Comparison of ENCODE assay signal across 28 mouse cellular contexts in the genomic region with DNA sequence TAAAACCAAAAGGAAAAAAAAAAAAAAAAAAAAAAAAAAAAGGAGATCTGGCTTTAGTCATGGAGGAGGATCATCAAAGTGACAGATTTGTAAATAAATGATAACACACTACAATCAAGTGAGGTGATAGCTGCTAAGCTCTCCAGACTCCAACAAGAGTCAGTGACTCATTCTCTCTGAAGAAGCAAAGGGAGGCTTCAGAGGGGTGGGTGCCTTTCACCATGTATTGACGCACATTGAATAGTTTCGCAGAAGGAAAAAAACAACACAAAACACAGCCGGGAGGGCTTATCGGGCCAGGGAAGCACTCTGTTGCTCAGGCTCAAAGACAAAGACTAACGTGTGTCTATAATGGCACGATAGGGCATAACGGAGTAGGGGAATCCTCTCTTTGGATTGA. TPM values are rescaled to one million over a fixed set of nuclear protein-coding genes. Genes with fewer than 3 reads are reported as not detected.
A peak's percentile ranks its signal among the peaks of the same experiment; 100 is the strongest.
DNase-seq lines count a peak whose midpoint lies in the region; ATAC-seq and TF ChIP-seq lines count a peak whose summit lies in the region.
"Had no signal": no experiment of that assay in that cellular context is flagged by ENCODE, and none has a peak within 500 bp of the region (broad histone marks: within the 10 kb centered on the region; RNA-seq: fewer than 3 reads in every experiment).

No protein-coding gene starts in this region.

- TF ChIP-seq RAD21 in MEL (IDR thresholded peaks at IDR 0.05; ENCODE audit: low read depth, low read length): no peak

- TF ChIP-seq CTCF in heart, postnatal 0 days (IDR thresholded peaks at IDR 0.05; ENCODE audit: low read depth): no peak
- TF ChIP-seq CTCF in MEL (IDR thresholded peaks at IDR 0.05 in 2 of 3, conservative IDR thresholded peaks at IDR 0.05 in 1 of 3; ENCODE audit: control insufficient read depth in 1 of 3, insufficient read depth in 1 of 3, low read depth in 2 of 3, low read length in 3 of 3, poor library complexity in 1 of 3, severe bottlenecking in 1 of 3): no peak

- no peak for TF ChIP-seq POLR2A in MEL (IDR thresholded peaks at IDR 0.05; ENCODE audit: control insufficient read depth in 1 of 2, insufficient read depth in 1 of 2, low read depth in 1 of 2, low read length in 2 of 2, poor library complexity in 1 of 2)

- no peak for ATAC-seq in heart, postnatal 0 days (ENCODE audit: insufficient read depth, low read depth)
- ATAC-seq: CD4-positive, CD25-positive, alpha-beta regulatory T cell, adult 4 months; forebrain, embryonic 15.5 days; hindbrain, embryonic 16.5 days; intestine, embryonic 15.5 days had no signal

- H3K27ac ChIP-seq in heart, postnatal 0 days (ENCODE audit: low read depth): no peak overlapping the region
- no peak overlapping the region for H3K27ac ChIP-seq in ES-E14 (ENCODE audit: insufficient read depth, low read depth, low read length, poor library complexity, severe bottlenecking)
- H3K27ac ChIP-seq in MEL (ENCODE audit: control insufficient read depth, low read depth, low read length): no peak overlapping the region
- H3K27ac ChIP-seq: embryonic facial prominence, embryonic 10.5 days; embryonic facial prominence, embryonic 13.5 days; forebrain, embryonic 12.5 days; forebrain, embryonic 15.5 days; heart, adult 2 months; heart, embryonic 13.5 days; hindbrain, embryonic 10.5 days; hindbrain, embryonic 13.5 days; intestine, embryonic 15.5 days had no signal

- H3K79me2 ChIP-seq in MEL (ENCODE audit: control insufficient read depth, insufficient read depth, low read length, poor library complexity): no peaks in the 10 kb centered on the region

- no peaks in the 10 kb centered on the region for H3K36me3 ChIP-seq in heart, postnatal 0 days (replicated peaks; ENCODE audit: control insufficient read depth, insufficient read depth, low read length)
- H3K36me3 ChIP-seq in ES-E14 (ENCODE audit: control insufficient read depth, insufficient read depth, low read length, poor library complexity, severe bottlenecking): no peaks in the 10 kb centered on the region
- H3K36me3 ChIP-seq in MEL (ENCODE audit: control insufficient read depth in 1 of 2, insufficient read depth in 2 of 2, low read length in 2 of 2): no peaks in the 10 kb centered on the region
- H3K36me3 ChIP-seq: embryonic facial prominence, embryonic 10.5 days; embryonic facial prominence, embryonic 13.5 days; forebrain, embryonic 12.5 days; forebrain, embryonic 15.5 days; heart, embryonic 13.5 days; hindbrain, embryonic 10.5 days; hindbrain, embryonic 13.5 days; intestine, embryonic 15.5 days had no signal

- H3K9ac ChIP-seq in heart, postnatal 0 days (replicated peaks; ENCODE audit: low read depth, low read length): no peak overlapping the region
- H3K9ac ChIP-seq in ES-E14 (ENCODE audit: insufficient read depth, low read depth, low read length, poor library complexity, severe bottlenecking) (no peak overlapping the region), MEL (ENCODE audit: control insufficient read depth, low read depth, low read length, poor library complexity, severe bottlenecking) (no peak overlapping the region)
- H3K9ac ChIP-seq: embryonic facial prominence, embryonic 13.5 days; forebrain, embryonic 12.5 days; forebrain, embryonic 15.5 days; heart, embryonic 13.5 days; hindbrain, embryonic 13.5 days; intestine, embryonic 15.5 days had no signal

- no peaks in the 10 kb centered on the region for H3K27me3 ChIP-seq in heart, postnatal 0 days (ENCODE audit: control insufficient read depth, insufficient read depth, low read length)
- peaks cover 15 to 30% of the 10 kb centered on the region in 2 experiments for H3K27me3 ChIP-seq in MEL (ENCODE audit: control insufficient read depth in 1 of 2, insufficient read depth in 2 of 2, low read length in 2 of 2)
- H3K27me3 ChIP-seq: embryonic facial prominence, embryonic 13.5 days; forebrain, embryonic 12.5 days; forebrain, embryonic 15.5 days; heart, embryonic 13.5 days; hindbrain, embryonic 13.5 days; intestine, embryonic 15.5 days had no signal

- in situ Hi-C loops in ES-E14 (cut with MboI; ENCODE audit: low sequenced_read_pairs in 2 of 2, unreplicated experiment in 2 of 2): no loop called here

- H3K4me2 ChIP-seq in heart, postnatal 0 days (ENCODE audit: low read depth, low read length): no peak overlapping the region
- H3K4me2 ChIP-seq: embryonic facial prominence, embryonic 13.5 days; forebrain, embryonic 12.5 days; forebrain, embryonic 15.5 days; heart, embryonic 13.5 days; hindbrain, embryonic 13.5 days; intestine, embryonic 15.5 days had no signal

- peak; percentile 13 for DNase-seq in heart, postnatal 0 days (ENCODE audit: low spot score)
- no peak for DNase-seq in heart, adult 8-10 months (ENCODE audit: low spot score)
- DNase-seq in ES-E14 (ENCODE audit: low read depth, low spot score) (no peak), MEL (ENCODE audit: low read depth, low spot score) (no peak)
- no peak for DNase-seq in thymus, postnatal 36 days
- DNase-seq in right cerebral cortex, postnatal 36 days (ENCODE audit: low spot score in 2 of 2): no peak
- DNase-seq: adrenal gland, adult 2 months; adrenal gland, postnatal 14 days; cerebellum, adult 11 months; cerebellum, adult 2 months; cerebellum, postnatal 10 days; cerebellum, postnatal 36 days; embryo, embryonic 11 days; gastrocnemius, postnatal 25 days; heart, adult 2 months; heart, postnatal 36 days had no signal

- H3K4me1 ChIP-seq in heart, postnatal 0 days (ENCODE audit: control insufficient read depth, insufficient read depth): no peaks in the 10 kb centered on the region
- H3K4me1 ChIP-seq in ES-E14 (ENCODE audit: control insufficient read depth in 2 of 2, insufficient read depth in 2 of 2, low read length in 2 of 2, poor library complexity in 1 of 2) (no peaks in the 10 kb centered on the region), MEL (ENCODE audit: control insufficient read depth in 1 of 2, insufficient read depth in 2 of 2, low read length in 2 of 2) (no peaks in the 10 kb centered on the region)
- H3K4me1 ChIP-seq: embryonic facial prominence, embryonic 10.5 days; embryonic facial prominence, embryonic 13.5 days; forebrain, embryonic 12.5 days; forebrain, embryonic 15.5 days; heart, embryonic 13.5 days; hindbrain, embryonic 10.5 days; hindbrain, embryonic 13.5 days had no signal

- no peak for TF ChIP-seq EP300 in heart, postnatal 0 days (IDR thresholded peaks at IDR 0.05; ENCODE audit: low read depth)
- no peak for TF ChIP-seq EP300 in MEL (IDR thresholded peaks at IDR 0.05; ENCODE audit: low read depth in 1 of 2, low read length in 2 of 2)

- no peak overlapping the region for H3K4me3 ChIP-seq in heart, postnatal 0 days (ENCODE audit: low read depth, low read length)
- no peak overlapping the region for H3K4me3 ChIP-seq in ES-E14 (ENCODE audit: insufficient read depth in 1 of 2, low read depth in 1 of 2, low read length in 2 of 2, poor library complexity in 1 of 2, severe bottlenecking in 1 of 2)
- no peak overlapping the region for H3K4me3 ChIP-seq in MEL (ENCODE audit: control insufficient read depth in 1 of 2, insufficient read depth in 1 of 2, low read depth in 2 of 2, low read length in 2 of 2)
- H3K4me3 ChIP-seq: embryonic facial prominence, embryonic 10.5 days; embryonic facial prominence, embryonic 13.5 days; erythroblast, embryonic 14.5 days; forebrain, embryonic 12.5 days; forebrain, embryonic 15.5 days; heart, adult 2 months; heart, embryonic 13.5 days; hindbrain, embryonic 10.5 days; hindbrain, embryonic 13.5 days; intestine, embryonic 15.5 days had no signal

- H3K9me3 ChIP-seq in heart, postnatal 0 days (replicated peaks; ENCODE audit: control insufficient read depth, low read length): no peaks in the 10 kb centered on the region
- no peaks in the 10 kb centered on the region for H3K9me3 ChIP-seq in ES-E14 (ENCODE audit: control insufficient read depth, insufficient read depth, low read depth, low read length)
- H3K9me3 ChIP-seq in MEL (replicated peaks; ENCODE audit: insufficient read depth, low read length): no peaks in the 10 kb centered on the region
- H3K9me3 ChIP-seq: embryonic facial prominence, embryonic 10.5 days; embryonic facial prominence, embryonic 13.5 days; forebrain, embryonic 12.5 days; forebrain, embryonic 15.5 days; heart, embryonic 13.5 days; hindbrain, embryonic 10.5 days; hindbrain, embryonic 13.5 days; intestine, embryonic 15.5 days had no signal

- 38% methylated on average over 7 of the region's 7 CpGs for WGBS in heart, postnatal 0 days

TF ChIP-seq in ES-E14, 5 proteins besides CTCF, POLR2A, EP300 and RAD21:
- no peak for TF ChIP-seq ZC3H11A (IDR thresholded peaks at IDR 0.05; ENCODE audit: borderline replicate concordance, low read depth, low read length)
- peak; percentile 58; the same call in 1 of the 2 replicates for TF ChIP-seq ZNF384 (IDR thresholded peaks at IDR 0.05; ENCODE audit: low read depth, low read length)

TF ChIP-seq in MEL, 35 proteins besides CTCF, POLR2A, EP300 and RAD21:
- TF ChIP-seq ZNF384 (IDR thresholded peaks at IDR 0.05; ENCODE audit: low read depth, low read length) (0 out of 2 replicates have a peak, but pooled peaks have one; percentile 33), BHLHE40 (IDR thresholded peaks at IDR 0.05; ENCODE audit: borderline replicate concordance, low read depth, low read length) (no peak), ZKSCAN1 (IDR thresholded peaks at IDR 0.05; ENCODE audit: low read depth, low read length) (no peak), MAFK (IDR thresholded peaks at IDR 0.05; ENCODE audit: borderline replicate concordance, low read depth, low read length) (no peak), RCOR1 (IDR thresholded peaks at IDR 0.05; ENCODE audit: low read depth, low read length) (no peak)
TF ChIP-seq in MEL: peak in this region for 1.

RNA-seq across cellular contexts. Expression of a gene that starts 11.1 kb away (rescaled TPM):
- 30.2 and 56.3 TPM in 2 replicates for total RNA-seq in heart, postnatal 0 days (2014; rRNA removed; ENCODE audit: low replicate concordance)
- 35.8 and 38.9 TPM in 2 replicates for polyA plus RNA-seq in heart, postnatal 0 days (2015; fragmentation: Nextera tagmentation; extraction: Ambion mirVana)
- 10 to 100 TPM; 14.6 to 25.2 (median 18.6) TPM for total RNA-seq in heart, adult 8-10 months (2022)
- total RNA-seq in ES-E14 (2012; rRNA removed) (27.2 and 32.8 TPM in 2 replicates), MEL (2012; rRNA removed) (9.0 and 16.3 TPM in 2 replicates)
- polyA plus RNA-seq in MEL (2012; ENCODE audit: insufficient read depth in 1 of 2, insufficient read length in 2 of 2, low read depth in 1 of 2, low replicate concordance in 2 of 2, missing spikeins in 1 of 2): 10 to 100 TPM in 1 of 2 experiments, not detected in 1; 63.2 TPM

RNA-seq across cellular contexts. Expression of a gene that starts 41.3 kb away (rescaled TPM):
- total RNA-seq in heart, postnatal 0 days (2014; rRNA removed; ENCODE audit: low replicate concordance): 62.7 and 74.2 TPM in 2 replicates
- 51.7 and 52.3 TPM in 2 replicates for polyA plus RNA-seq in heart, postnatal 0 days (2015; fragmentation: Nextera tagmentation; extraction: Ambion mirVana)
- 1 to 10 TPM; 4.4 to 9.5 (median 6.3) TPM for total RNA-seq in heart, adult 8-10 months (2022)
- 18.6 and 35.1 TPM in 2 replicates for total RNA-seq in ES-E14 (2012; rRNA removed)
- not detected in 2 replicates for total RNA-seq in MEL (2012; rRNA removed)
- not detected for polyA plus RNA-seq in MEL (2012; ENCODE audit: insufficient read depth in 1 of 2, insufficient read length in 2 of 2, low read depth in 1 of 2, low replicate concordance in 2 of 2, missing spikeins in 1 of 2)
- polyA plus RNA-seq: C2C12; erythroblast, embryonic 14.5 days had no signal
